Mouse (Mus musculus): ENCODE measurements around the gene Pbx2. TPM values are rescaled to one million over a fixed set of nuclear protein-coding genes. Genes with fewer than 3 reads are reported as not detected.

The Pbx2 gene
- polyA plus RNA-seq, 1 experiment: 21.6 TPM

DNA sequence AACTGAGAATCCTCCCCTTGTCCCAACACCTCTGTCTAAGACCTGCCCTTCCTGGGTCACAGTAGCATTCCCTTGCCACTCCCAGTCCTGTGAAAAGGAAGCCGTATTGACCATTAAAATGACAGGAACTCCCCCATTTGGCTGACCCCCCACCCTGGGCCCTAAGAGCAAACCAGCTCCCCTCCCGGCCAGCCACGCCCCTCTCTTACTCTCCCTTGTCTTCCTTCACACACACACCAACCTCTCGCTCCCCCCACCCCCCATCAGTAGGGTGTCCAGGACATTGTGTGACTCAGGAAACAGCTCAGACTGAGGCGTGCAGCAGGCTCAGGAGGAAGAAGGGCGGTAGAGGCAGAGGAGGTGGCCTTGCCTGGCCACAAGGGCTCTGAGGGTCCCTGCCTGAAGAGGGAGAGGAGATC, 27.1 kb upstream of the Pbx2 start, which contains the start of gene Notch4:
Gene Notch4 (plus strand): TSS at position 266 of the 419 bp plus-strand sequence.
- H3K79me2 ChIP-seq (ENCODE audit: control insufficient read depth, insufficient read depth): no peaks in the 10 kb centered on the region
- H3K27me3 ChIP-seq (ENCODE audit: control insufficient read depth, insufficient read depth, insufficient read length): peaks cover 66% of the 10 kb centered on the region
- no peaks in the 10 kb centered on the region for H3K36me3 ChIP-seq (ENCODE audit: control insufficient read depth, insufficient read depth)
- H3ac ChIP-seq (ENCODE audit: control insufficient read depth, insufficient read length): no peak within 1 kb of the TSS
- H3K4me2 ChIP-seq (ENCODE audit: low read depth): no peak within 1 kb of the TSS
- H3K4me3 ChIP-seq: no peak within 1 kb of the TSS
- TF ChIP-seq TCF12 (IDR thresholded peaks at IDR 0.05; ENCODE audit: insufficient read depth, poor library complexity, severe bottlenecking) (no peak), TCF3 (IDR thresholded peaks at IDR 0.05; ENCODE audit: insufficient read length, low read depth) (no peak), MYOD1 (IDR thresholded peaks at IDR 0.05; ENCODE audit: control insufficient read depth in 1 of 3, insufficient read length in 2 of 3, low read depth in 2 of 3) (no peak), CEBPB (IDR thresholded peaks at IDR 0.05; ENCODE audit: insufficient read depth, poor library complexity, severe bottlenecking) (no peak), POLR2AphosphoS2 (IDR thresholded peaks at IDR 0.05; ENCODE audit: insufficient read length, low read depth) (no peak), MAX (IDR thresholded peaks at IDR 0.05; ENCODE audit: low read depth) (no peak), POLR2A (IDR thresholded peaks at IDR 0.05; ENCODE audit: insufficient read length, low read depth) (no peak), E2F4 (IDR thresholded peaks at IDR 0.05; ENCODE audit: insufficient read depth) (no peak), MYOG (IDR thresholded peaks at IDR 0.05; ENCODE audit: control insufficient read depth in 1 of 3, insufficient read depth in 1 of 3, insufficient read length in 2 of 3, low read depth in 2 of 3) (no peak), USF1 (IDR thresholded peaks at IDR 0.05; ENCODE audit: low read depth) (no peak)

DNA sequence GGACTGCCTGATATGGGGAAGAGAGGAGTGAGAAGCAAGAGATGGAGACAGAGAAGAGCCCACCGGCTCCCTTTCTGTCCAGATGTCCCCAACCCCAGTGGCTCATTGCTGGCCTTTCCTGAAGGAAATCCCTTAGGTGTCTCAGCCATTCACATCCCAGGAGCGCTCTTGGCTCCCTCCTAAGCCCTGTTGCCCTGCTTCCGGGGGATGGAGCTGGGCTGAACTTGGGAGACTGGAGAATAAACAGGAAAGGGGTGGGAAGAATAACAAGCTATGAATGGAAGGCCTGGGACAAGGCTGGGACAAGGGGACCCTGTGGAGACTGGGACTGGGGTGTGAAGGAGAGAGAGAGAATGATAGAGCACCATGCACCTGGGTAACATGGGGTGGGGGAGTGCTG, 26.3 kb upstream of the Pbx2 start:
- Histone ChIP-seq H3K27me3 (ENCODE audit: control insufficient read depth, insufficient read depth, insufficient read length) (peaks cover 62% of the 10 kb centered on the region), H3K4me3 (no peak overlapping the region), H3K4me2 (ENCODE audit: low read depth) (no peak overlapping the region), H3K36me3 (ENCODE audit: control insufficient read depth, insufficient read depth) (no peaks in the 10 kb centered on the region), H3K79me2 (ENCODE audit: control insufficient read depth, insufficient read depth) (no peaks in the 10 kb centered on the region), H3ac (ENCODE audit: control insufficient read depth, insufficient read length) (no peak overlapping the region)
- TF ChIP-seq SRF (IDR thresholded peaks at IDR 0.05; ENCODE audit: control insufficient read depth, insufficient read length, low read depth): no peak
- no peak for TF ChIP-seq MAX (IDR thresholded peaks at IDR 0.05; ENCODE audit: low read depth)
- TF ChIP-seq USF1 (IDR thresholded peaks at IDR 0.05; ENCODE audit: low read depth): no peak
- TF ChIP-seq E2F4 (IDR thresholded peaks at IDR 0.05; ENCODE audit: insufficient read depth): no peak
- no peak for TF ChIP-seq TCF3 (IDR thresholded peaks at IDR 0.05; ENCODE audit: insufficient read length, low read depth)
- no peak for TF ChIP-seq POLR2A (IDR thresholded peaks at IDR 0.05; ENCODE audit: insufficient read length, low read depth)
- TF ChIP-seq REST (IDR thresholded peaks at IDR 0.05; ENCODE audit: insufficient read depth, insufficient read length): no peak
- TF ChIP-seq CEBPB (IDR thresholded peaks at IDR 0.05; ENCODE audit: insufficient read depth, poor library complexity, severe bottlenecking): no peak
- no peak for TF ChIP-seq MYOD1 (IDR thresholded peaks at IDR 0.05; ENCODE audit: control insufficient read depth in 1 of 3, insufficient read length in 2 of 3, low read depth in 2 of 3)
- no peak for TF ChIP-seq MYOG (IDR thresholded peaks at IDR 0.05; ENCODE audit: control insufficient read depth in 1 of 3, insufficient read depth in 1 of 3, insufficient read length in 2 of 3, low read depth in 2 of 3)
- no peak for TF ChIP-seq POLR2AphosphoS2 (IDR thresholded peaks at IDR 0.05; ENCODE audit: insufficient read length, low read depth)
- TF ChIP-seq TCF12 (IDR thresholded peaks at IDR 0.05; ENCODE audit: insufficient read depth, poor library complexity, severe bottlenecking): no peak

DNA sequence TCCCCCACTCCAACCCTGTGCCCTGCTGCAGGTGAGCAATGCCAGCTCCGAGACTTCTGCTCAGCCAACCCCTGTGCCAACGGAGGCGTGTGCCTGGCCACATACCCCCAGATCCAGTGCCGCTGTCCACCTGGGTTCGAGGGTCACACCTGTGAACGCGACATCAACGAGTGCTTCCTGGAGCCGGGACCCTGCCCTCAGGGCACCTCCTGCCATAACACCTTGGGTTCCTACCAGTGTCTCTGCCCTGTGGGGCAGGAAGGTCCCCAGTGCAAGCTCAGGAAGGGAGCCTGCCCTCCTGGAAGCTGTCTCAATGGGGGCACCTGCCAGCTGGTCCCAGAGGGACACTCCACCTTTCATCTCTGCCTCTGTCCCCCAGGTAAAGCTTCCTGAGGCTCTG, 23.8 kb upstream of the Pbx2 start:
- Histone ChIP-seq H3K79me2 (ENCODE audit: control insufficient read depth, insufficient read depth) (no peaks in the 10 kb centered on the region), H3K4me2 (ENCODE audit: low read depth) (no peak overlapping the region), H3K27me3 (ENCODE audit: control insufficient read depth, insufficient read depth, insufficient read length) (peaks cover 51% of the 10 kb centered on the region), H3K36me3 (ENCODE audit: control insufficient read depth, insufficient read depth) (no peaks in the 10 kb centered on the region), H3K4me3 (no peak overlapping the region), H3ac (ENCODE audit: control insufficient read depth, insufficient read length) (no peak overlapping the region)
- TF ChIP-seq MYOG (IDR thresholded peaks at IDR 0.05; ENCODE audit: control insufficient read depth in 1 of 3, insufficient read depth in 1 of 3, insufficient read length in 2 of 3, low read depth in 2 of 3): no peak
- TF ChIP-seq MAX (IDR thresholded peaks at IDR 0.05; ENCODE audit: low read depth): no peak
- no peak for TF ChIP-seq CEBPB (IDR thresholded peaks at IDR 0.05; ENCODE audit: insufficient read depth, poor library complexity, severe bottlenecking)
- no peak for TF ChIP-seq E2F4 (IDR thresholded peaks at IDR 0.05; ENCODE audit: insufficient read depth)
- TF ChIP-seq TCF3 (IDR thresholded peaks at IDR 0.05; ENCODE audit: insufficient read length, low read depth): no peak
- TF ChIP-seq MYOD1 (IDR thresholded peaks at IDR 0.05; ENCODE audit: control insufficient read depth in 1 of 3, insufficient read length in 2 of 3, low read depth in 2 of 3): no peak
- TF ChIP-seq POLR2AphosphoS2 (IDR thresholded peaks at IDR 0.05; ENCODE audit: insufficient read length, low read depth): no peak
- no peak for TF ChIP-seq POLR2A (IDR thresholded peaks at IDR 0.05; ENCODE audit: insufficient read length, low read depth)
- TF ChIP-seq TCF12 (IDR thresholded peaks at IDR 0.05; ENCODE audit: insufficient read depth, poor library complexity, severe bottlenecking): no peak
- TF ChIP-seq USF1 (IDR thresholded peaks at IDR 0.05; ENCODE audit: low read depth): no peak

DNA sequence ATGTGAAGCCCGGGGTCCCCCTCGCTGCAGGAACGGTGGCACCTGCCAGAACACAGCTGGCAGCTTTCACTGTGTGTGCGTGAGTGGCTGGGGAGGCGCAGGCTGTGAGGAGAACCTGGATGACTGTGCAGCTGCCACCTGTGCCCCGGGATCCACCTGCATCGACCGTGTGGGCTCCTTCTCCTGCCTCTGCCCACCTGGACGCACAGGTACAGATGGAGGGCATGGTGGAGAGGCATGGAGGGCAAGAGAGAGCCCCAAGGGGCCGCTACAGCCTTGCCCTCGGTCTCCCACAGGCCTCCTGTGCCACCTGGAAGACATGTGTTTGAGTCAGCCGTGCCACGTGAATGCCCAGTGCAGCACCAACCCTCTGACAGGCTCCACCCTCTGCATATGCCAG, 22.6 kb upstream of the Pbx2 start:
- Histone ChIP-seq H3ac (ENCODE audit: control insufficient read depth, insufficient read length) (no peak overlapping the region), H3K79me2 (ENCODE audit: control insufficient read depth, insufficient read depth) (no peaks in the 10 kb centered on the region), H3K4me3 (no peak overlapping the region), H3K27me3 (ENCODE audit: control insufficient read depth, insufficient read depth, insufficient read length) (peaks cover 46% of the 10 kb centered on the region), H3K36me3 (ENCODE audit: control insufficient read depth, insufficient read depth) (no peaks in the 10 kb centered on the region), H3K4me2 (ENCODE audit: low read depth) (no peak overlapping the region)
- TF ChIP-seq REST (IDR thresholded peaks at IDR 0.05; ENCODE audit: insufficient read depth, insufficient read length): no peak
- TF ChIP-seq MAX (IDR thresholded peaks at IDR 0.05; ENCODE audit: low read depth): no peak
- no peak for TF ChIP-seq MYOG (IDR thresholded peaks at IDR 0.05; ENCODE audit: control insufficient read depth in 1 of 3, insufficient read depth in 1 of 3, insufficient read length in 2 of 3, low read depth in 2 of 3)
- no peak for TF ChIP-seq TCF3 (IDR thresholded peaks at IDR 0.05; ENCODE audit: insufficient read length, low read depth)
- no peak for TF ChIP-seq SRF (IDR thresholded peaks at IDR 0.05; ENCODE audit: control insufficient read depth, insufficient read length, low read depth)
- TF ChIP-seq USF1 (IDR thresholded peaks at IDR 0.05; ENCODE audit: low read depth): no peak
- no peak for TF ChIP-seq CEBPB (IDR thresholded peaks at IDR 0.05; ENCODE audit: insufficient read depth, poor library complexity, severe bottlenecking)

DNA sequence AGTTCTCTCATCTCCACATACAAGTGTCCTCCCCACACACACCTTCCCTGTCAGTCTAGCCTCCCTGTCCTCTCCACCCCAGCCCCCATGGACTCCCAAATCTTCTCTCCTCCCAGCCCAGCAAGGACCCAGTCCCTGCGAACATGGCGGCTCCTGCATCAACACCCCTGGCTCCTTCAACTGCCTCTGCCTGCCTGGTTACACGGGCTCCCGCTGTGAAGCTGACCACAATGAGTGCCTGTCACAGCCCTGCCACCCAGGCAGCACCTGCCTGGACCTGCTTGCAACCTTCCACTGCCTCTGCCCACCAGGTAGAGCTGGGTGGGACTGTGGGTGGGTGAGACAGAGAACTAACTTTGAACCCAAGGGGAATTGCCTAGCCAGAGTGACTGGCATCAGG, 21.1 kb upstream of the Pbx2 start:
- Histone ChIP-seq H3K27me3 (ENCODE audit: control insufficient read depth, insufficient read depth, insufficient read length) (peaks cover 46% of the 10 kb centered on the region), H3K4me3 (no peak overlapping the region), H3ac (ENCODE audit: control insufficient read depth, insufficient read length) (no peak overlapping the region), H3K36me3 (ENCODE audit: control insufficient read depth, insufficient read depth) (no peaks in the 10 kb centered on the region), H3K4me2 (ENCODE audit: low read depth) (no peak overlapping the region), H3K79me2 (ENCODE audit: control insufficient read depth, insufficient read depth) (no peaks in the 10 kb centered on the region)
- TF ChIP-seq MYOG (IDR thresholded peaks at IDR 0.05; ENCODE audit: control insufficient read depth in 1 of 3, insufficient read depth in 1 of 3, insufficient read length in 2 of 3, low read depth in 2 of 3) (no peak), POLR2A (IDR thresholded peaks at IDR 0.05; ENCODE audit: insufficient read length, low read depth) (no peak), CEBPB (IDR thresholded peaks at IDR 0.05; ENCODE audit: insufficient read depth, poor library complexity, severe bottlenecking) (no peak), POLR2AphosphoS2 (IDR thresholded peaks at IDR 0.05; ENCODE audit: insufficient read length, low read depth) (no peak), E2F4 (IDR thresholded peaks at IDR 0.05; ENCODE audit: insufficient read depth) (no peak), USF1 (IDR thresholded peaks at IDR 0.05; ENCODE audit: low read depth) (no peak), SRF (IDR thresholded peaks at IDR 0.05; ENCODE audit: control insufficient read depth, insufficient read length, low read depth) (no peak), MYOD1 (IDR thresholded peaks at IDR 0.05; ENCODE audit: control insufficient read depth in 1 of 3, insufficient read length in 2 of 3, low read depth in 2 of 3) (no peak)

Data from myocyte (in vitro differentiated cells).